Mouse (Mus musculus): ENCODE measurements around the gene Ccdc34. TPM values are rescaled to one million over a fixed set of nuclear protein-coding genes. Genes with fewer than 3 reads are reported as not detected.

The Ccdc34 gene
- polyA plus RNA-seq, 1 experiment, result 45.9 TPM

DNA sequence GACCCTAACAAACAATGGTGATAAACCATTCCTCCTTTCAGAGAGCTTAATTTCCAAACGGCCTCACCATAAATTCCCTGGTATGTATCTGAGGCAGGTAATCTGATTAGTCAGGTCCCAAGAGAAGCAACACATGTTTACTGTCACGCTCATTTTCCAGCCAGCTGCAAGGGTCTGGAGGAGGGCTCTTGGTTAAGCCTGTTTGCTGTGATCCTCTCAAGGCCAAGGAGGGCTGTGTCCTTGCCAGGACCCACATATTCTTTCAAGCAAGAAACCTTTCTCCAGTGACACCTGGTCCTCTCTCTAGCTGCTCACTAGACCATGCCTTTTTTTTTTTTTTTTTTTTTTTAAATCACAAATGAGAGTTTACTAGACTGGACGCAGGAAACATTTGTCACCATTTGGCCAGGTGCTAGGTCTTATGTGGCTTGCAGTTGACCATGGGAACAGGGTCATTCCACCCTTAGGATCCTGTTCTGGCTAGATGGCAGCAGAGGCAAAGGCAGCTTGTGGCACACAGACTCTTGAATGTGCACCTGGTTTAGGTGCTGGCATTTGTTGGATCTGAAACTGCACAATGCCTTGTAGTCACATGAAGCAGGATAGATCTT, 175.2 kb downstream of the Ccdc34 start:
- Histone ChIP-seq H3K4me3 (ENCODE audit: low read depth, low read length) (no peak overlapping the region), H3K9me3 (replicated peaks; ENCODE audit: control insufficient read depth, insufficient read depth, low read length, poor library complexity, severe bottlenecking) (no peaks in the 10 kb centered on the region), H3K9ac (ENCODE audit: low read depth, poor library complexity, severe bottlenecking) (no peak overlapping the region), H3K36me3 (ENCODE audit: control insufficient read depth, insufficient read depth, low read length, poor library complexity, severe bottlenecking) (no peaks in the 10 kb centered on the region), H3K4me1 (ENCODE audit: control insufficient read depth, insufficient read depth, low read length) (no peaks in the 10 kb centered on the region), H3K27ac (ENCODE audit: insufficient read depth, low read length) (no peak overlapping the region), H3K27me3 (ENCODE audit: control insufficient read depth, insufficient read depth, low read length, poor library complexity, severe bottlenecking) (no peaks in the 10 kb centered on the region)
- TF ChIP-seq EP300 (IDR thresholded peaks at IDR 0.05; ENCODE audit: insufficient read depth, low read depth, low read length), result no peak
- no peak for TF ChIP-seq POLR2A (IDR thresholded peaks at IDR 0.05; ENCODE audit: insufficient read depth, low read length)
- TF ChIP-seq CTCF (IDR thresholded peaks at IDR 0.05; ENCODE audit: low read depth, low read length), result no peak

DNA sequence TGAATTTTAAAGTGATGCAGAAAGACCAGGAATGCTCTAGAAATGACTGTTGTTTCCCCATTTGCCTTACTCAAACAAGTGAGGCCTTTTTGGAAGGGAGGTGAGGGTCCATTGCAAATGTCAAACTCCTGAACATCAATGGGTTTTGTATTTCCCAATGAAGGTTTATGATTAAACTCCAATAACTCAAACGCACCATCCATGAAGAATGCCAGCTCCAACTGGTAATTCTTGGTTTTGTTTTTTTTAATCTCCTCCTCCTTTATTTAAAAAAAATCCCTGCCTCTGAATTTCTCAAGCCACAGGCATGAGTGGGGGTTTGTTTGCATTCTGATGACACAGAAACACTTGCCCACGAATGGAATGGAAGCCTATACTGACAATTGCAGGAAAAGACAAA, 178.9 kb downstream of the Ccdc34 start:
- H3K9me3 ChIP-seq (replicated peaks; ENCODE audit: control insufficient read depth, insufficient read depth, low read length, poor library complexity, severe bottlenecking), result no peaks in the 10 kb centered on the region
- TF ChIP-seq POLR2A (IDR thresholded peaks at IDR 0.05; ENCODE audit: insufficient read depth, low read length) (no peak), CTCF (IDR thresholded peaks at IDR 0.05; ENCODE audit: low read depth, low read length) (no peak), EP300 (IDR thresholded peaks at IDR 0.05; ENCODE audit: insufficient read depth, low read depth, low read length) (no peak)
- no peak overlapping the region for H3K27ac ChIP-seq (ENCODE audit: insufficient read depth, low read length)
- no peaks in the 10 kb centered on the region for H3K36me3 ChIP-seq (ENCODE audit: control insufficient read depth, insufficient read depth, low read length, poor library complexity, severe bottlenecking)
- no peak overlapping the region for H3K4me3 ChIP-seq (ENCODE audit: low read depth, low read length)
- H3K9ac ChIP-seq (ENCODE audit: low read depth, poor library complexity, severe bottlenecking), result no peak overlapping the region
- H3K27me3 ChIP-seq (ENCODE audit: control insufficient read depth, insufficient read depth, low read length, poor library complexity, severe bottlenecking), result no peaks in the 10 kb centered on the region
- H3K4me1 ChIP-seq (ENCODE audit: control insufficient read depth, insufficient read depth, low read length), result no peaks in the 10 kb centered on the region

DNA sequence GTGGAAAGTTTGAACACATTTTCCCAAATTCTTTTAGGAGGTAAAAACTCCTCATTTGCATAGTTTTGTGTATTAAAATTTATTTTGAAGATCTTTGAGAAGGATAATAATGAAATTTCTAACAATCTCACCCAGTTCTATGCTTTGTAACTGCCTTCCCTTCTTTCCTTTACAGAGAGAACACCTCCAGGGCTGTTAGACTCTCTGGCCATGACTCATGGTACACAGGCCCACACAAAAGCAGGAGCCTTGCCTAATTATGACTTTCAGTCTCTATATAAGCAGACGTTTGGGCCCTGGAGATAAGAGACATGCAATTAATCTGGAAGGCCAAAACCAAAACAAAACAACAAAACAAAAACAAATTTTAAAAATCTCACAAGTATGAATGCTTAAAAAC, 182.0 kb downstream of the Ccdc34 start:
- H3K36me3 ChIP-seq (ENCODE audit: control insufficient read depth, insufficient read depth, low read length, poor library complexity, severe bottlenecking), result no peaks in the 10 kb centered on the region
- H3K27ac ChIP-seq (ENCODE audit: insufficient read depth, low read length), result no peak overlapping the region
- H3K9me3 ChIP-seq (replicated peaks; ENCODE audit: control insufficient read depth, insufficient read depth, low read length, poor library complexity, severe bottlenecking), result no peaks in the 10 kb centered on the region
- H3K4me3 ChIP-seq (ENCODE audit: low read depth, low read length), result no peak overlapping the region
- TF ChIP-seq EP300 (IDR thresholded peaks at IDR 0.05; ENCODE audit: insufficient read depth, low read depth, low read length), result no peak
- TF ChIP-seq CTCF (IDR thresholded peaks at IDR 0.05; ENCODE audit: low read depth, low read length), result no peak
- no peak for TF ChIP-seq POLR2A (IDR thresholded peaks at IDR 0.05; ENCODE audit: insufficient read depth, low read length)
- H3K4me1 ChIP-seq (ENCODE audit: control insufficient read depth, insufficient read depth, low read length), result no peaks in the 10 kb centered on the region
- no peak overlapping the region for H3K9ac ChIP-seq (ENCODE audit: low read depth, poor library complexity, severe bottlenecking)
- H3K27me3 ChIP-seq (ENCODE audit: control insufficient read depth, insufficient read depth, low read length, poor library complexity, severe bottlenecking), result no peaks in the 10 kb centered on the region

DNA sequence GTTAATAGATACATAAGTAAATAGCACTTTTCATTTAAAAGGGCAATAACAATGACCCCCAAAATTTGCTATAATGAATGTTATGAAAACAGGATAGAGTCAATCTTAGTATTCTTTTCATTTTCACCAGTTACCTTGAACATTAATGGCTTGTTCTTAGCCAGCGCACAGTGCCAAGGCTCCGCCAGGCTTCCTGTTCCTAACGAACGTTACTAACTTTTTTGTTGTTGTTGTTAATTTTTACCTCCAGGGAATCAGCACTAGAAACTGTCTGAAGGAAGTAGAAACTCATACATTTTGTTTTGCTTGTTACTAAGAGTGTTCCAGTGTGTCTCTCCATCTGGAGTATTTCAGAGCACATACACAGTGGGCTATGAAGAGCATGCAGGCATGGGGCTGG, 184.2 kb downstream of the Ccdc34 start:
- Histone ChIP-seq H3K9ac (ENCODE audit: low read depth, poor library complexity, severe bottlenecking) (no peak overlapping the region), H3K4me1 (ENCODE audit: control insufficient read depth, insufficient read depth, low read length) (no peaks in the 10 kb centered on the region), H3K27ac (ENCODE audit: insufficient read depth, low read length) (no peak overlapping the region), H3K36me3 (ENCODE audit: control insufficient read depth, insufficient read depth, low read length, poor library complexity, severe bottlenecking) (no peaks in the 10 kb centered on the region), H3K27me3 (ENCODE audit: control insufficient read depth, insufficient read depth, low read length, poor library complexity, severe bottlenecking) (no peaks in the 10 kb centered on the region), H3K4me3 (ENCODE audit: low read depth, low read length) (no peak overlapping the region), H3K9me3 (replicated peaks; ENCODE audit: control insufficient read depth, insufficient read depth, low read length, poor library complexity, severe bottlenecking) (no peaks in the 10 kb centered on the region)
- TF ChIP-seq POLR2A (IDR thresholded peaks at IDR 0.05; ENCODE audit: insufficient read depth, low read length), result no peak

GRCm38 (mm10) chr2:110202716-110203497, 185.3 kb downstream of the Ccdc34 start:
- no peaks in the 10 kb centered on the region for H3K4me1 ChIP-seq (ENCODE audit: control insufficient read depth, insufficient read depth, low read length)
- no peak overlapping the region for H3K27ac ChIP-seq (ENCODE audit: insufficient read depth, low read length)
- H3K36me3 ChIP-seq (ENCODE audit: control insufficient read depth, insufficient read depth, low read length, poor library complexity, severe bottlenecking), result no peaks in the 10 kb centered on the region
- H3K4me3 ChIP-seq (ENCODE audit: low read depth, low read length), result no peak overlapping the region
- TF ChIP-seq CTCF (IDR thresholded peaks at IDR 0.05; ENCODE audit: low read depth, low read length), result no peak
- no peak for TF ChIP-seq EP300 (IDR thresholded peaks at IDR 0.05; ENCODE audit: insufficient read depth, low read depth, low read length)
- no peak for TF ChIP-seq POLR2A (IDR thresholded peaks at IDR 0.05; ENCODE audit: insufficient read depth, low read length)
- no peaks in the 10 kb centered on the region for H3K9me3 ChIP-seq (replicated peaks; ENCODE audit: control insufficient read depth, insufficient read depth, low read length, poor library complexity, severe bottlenecking)
- no peak overlapping the region for H3K9ac ChIP-seq (ENCODE audit: low read depth, poor library complexity, severe bottlenecking)
- no peaks in the 10 kb centered on the region for H3K27me3 ChIP-seq (ENCODE audit: control insufficient read depth, insufficient read depth, low read length, poor library complexity, severe bottlenecking)

DNA sequence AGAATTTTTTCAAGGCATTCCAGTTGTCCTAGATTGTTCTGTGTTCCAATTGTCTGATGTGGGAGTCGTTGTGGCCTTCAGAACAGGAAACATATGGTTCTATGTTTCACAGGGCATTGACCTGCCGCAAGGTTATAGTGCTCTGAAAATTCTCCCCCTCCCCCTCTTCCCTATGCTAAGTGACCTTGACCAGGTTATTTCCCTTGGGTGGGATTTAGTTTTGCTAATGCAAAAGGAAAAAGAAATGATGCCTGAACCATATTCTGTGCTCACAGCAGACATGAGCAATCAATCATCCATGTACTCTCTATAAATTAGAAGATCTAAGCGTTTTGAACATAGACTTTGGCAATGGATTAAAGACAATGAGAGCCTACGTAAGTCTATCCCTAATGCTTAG, 186.6 kb downstream of the Ccdc34 start:
- H3K4me3 ChIP-seq (ENCODE audit: low read depth, low read length), result no peak overlapping the region
- H3K36me3 ChIP-seq (ENCODE audit: control insufficient read depth, insufficient read depth, low read length, poor library complexity, severe bottlenecking), result no peaks in the 10 kb centered on the region
- no peaks in the 10 kb centered on the region for H3K4me1 ChIP-seq (ENCODE audit: control insufficient read depth, insufficient read depth, low read length)
- no peaks in the 10 kb centered on the region for H3K9me3 ChIP-seq (replicated peaks; ENCODE audit: control insufficient read depth, insufficient read depth, low read length, poor library complexity, severe bottlenecking)
- H3K9ac ChIP-seq (ENCODE audit: low read depth, poor library complexity, severe bottlenecking), result no peak overlapping the region
- H3K27ac ChIP-seq (ENCODE audit: insufficient read depth, low read length), result no peak overlapping the region
- TF ChIP-seq EP300 (IDR thresholded peaks at IDR 0.05; ENCODE audit: insufficient read depth, low read depth, low read length) (no peak), POLR2A (IDR thresholded peaks at IDR 0.05; ENCODE audit: insufficient read depth, low read length) (no peak), CTCF (IDR thresholded peaks at IDR 0.05; ENCODE audit: low read depth, low read length) (no peak)
- no peaks in the 10 kb centered on the region for H3K27me3 ChIP-seq (ENCODE audit: control insufficient read depth, insufficient read depth, low read length, poor library complexity, severe bottlenecking)

Data from ES-Bruce4 (cell line).